30 mouse cellular contexts compared by ENCODE assay signal in the genomic region with DNA sequence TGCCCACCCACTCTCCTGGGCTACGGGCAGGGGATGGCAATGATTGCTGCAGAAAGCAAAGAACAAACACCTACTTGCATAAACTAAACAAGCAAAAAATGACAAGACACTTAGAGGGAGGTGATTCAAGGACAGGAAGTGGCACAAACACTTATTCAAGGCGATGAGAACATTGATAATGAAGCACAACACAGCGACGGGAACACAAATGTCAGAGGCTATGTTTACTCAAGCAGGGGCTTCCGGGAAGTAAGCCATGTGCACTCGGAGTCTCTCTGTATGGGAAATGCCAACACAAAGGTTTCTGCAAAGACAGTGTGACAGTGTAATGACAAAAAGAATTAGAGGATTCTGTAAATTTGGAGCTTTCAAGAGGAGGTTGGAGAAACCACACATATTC.
A peak's percentile ranks its signal among the peaks of the same experiment; 100 is the strongest.
DNase-seq lines count a peak whose midpoint lies in the region; ATAC-seq and TF ChIP-seq lines count a peak whose summit lies in the region.
"Had no signal": no experiment of that assay in that cellular context is flagged by ENCODE, and none has a peak within 500 bp of the region (broad histone marks: within the 10 kb centered on the region; RNA-seq: fewer than 3 reads in every experiment).

No protein-coding gene starts in this region.

- no peaks in the 10 kb centered on the region for H3K36me3 ChIP-seq in midbrain, embryonic 11.5 days (ENCODE audit: control insufficient read depth, insufficient read depth, low read length)
- peaks cover 16% of the 10 kb centered on the region; the same call in 1 of the 2 replicates for H3K36me3 ChIP-seq in midbrain, postnatal 0 days (ENCODE audit: insufficient read depth, low read length)
- H3K36me3 ChIP-seq: embryonic facial prominence, embryonic 12.5 days; heart, embryonic 10.5 days; heart, embryonic 15.5 days; hindbrain, embryonic 12.5 days; limb, embryonic 13.5 days; liver, embryonic 12.5 days; lung, embryonic 15.5 days; midbrain, embryonic 10.5 days; neural tube, embryonic 12.5 days had no signal

- H3K9ac ChIP-seq in midbrain, embryonic 11.5 days (ENCODE audit: low read length): no peak overlapping the region
- H3K9ac ChIP-seq in midbrain, postnatal 0 days (replicated peaks; ENCODE audit: low read length, poor library complexity, severe bottlenecking): no peak overlapping the region
- H3K9ac ChIP-seq: embryonic facial prominence, embryonic 12.5 days; heart, embryonic 15.5 days; hindbrain, embryonic 12.5 days; limb, embryonic 13.5 days; liver, embryonic 12.5 days; lung, embryonic 15.5 days; neural tube, embryonic 12.5 days had no signal

- DNase-seq in adrenal gland, adult (ENCODE audit: inconsistent age in 2 of 2, low spot score in 1 of 2): peak; percentile 8 to 28
- no peak for DNase-seq in adrenal gland, adult 18-20 months (ENCODE audit: low spot score in 2 of 2)
- peak; percentile 6 for DNase-seq in kidney, adult 9 months
- DNase-seq in kidney, adult 18-20 months: no peak
- DNase-seq in midbrain, embryonic 11.5 days (ENCODE audit: low spot score, missing footprints): peak; percentile 45
- no peak for DNase-seq in midbrain, postnatal 0 days (ENCODE audit: low spot score)
- no peak for DNase-seq in cerebellum, adult 9-11 months
- no peak for DNase-seq in frontal cortex, postnatal 25 days (ENCODE audit: low spot score in 2 of 2)
- DNase-seq: adrenal gland, postnatal 25 days; cerebellum, adult 18-20 months; cerebellum, postnatal 14 days; gastrocnemius, postnatal 25 days; heart, adult 11 months; thymus, adult 2 months; thymus, postnatal 36 days had no signal

- no peak overlapping the region for H3K4me2 ChIP-seq in midbrain, embryonic 11.5 days
- H3K4me2 ChIP-seq in midbrain, postnatal 0 days (ENCODE audit: low read depth, low read length, poor library complexity, severe bottlenecking): no peak overlapping the region
- H3K4me2 ChIP-seq: embryonic facial prominence, embryonic 12.5 days; heart, embryonic 15.5 days; hindbrain, embryonic 12.5 days; limb, embryonic 13.5 days; liver, embryonic 12.5 days; lung, embryonic 15.5 days; neural tube, embryonic 12.5 days had no signal

- no peak for TF ChIP-seq CTCF in midbrain, postnatal 0 days (IDR thresholded peaks at IDR 0.05)

- WGBS in midbrain, embryonic 11.5 days: 76% methylated on average over 6 of the region's 6 CpGs
- WGBS in midbrain, postnatal 0 days: 77% methylated on average over 6 of the region's 6 CpGs

- ATAC-seq in midbrain, embryonic 11.5 days (ENCODE audit: low FRiP score): no peak
- ATAC-seq in midbrain, postnatal 0 days (ENCODE audit: low FRiP score): no peak
- ATAC-seq: forebrain, embryonic 14.5 days; hindbrain, postnatal 0 days; intestine, embryonic 16.5 days; liver, embryonic 12.5 days; midbrain, embryonic 16.5 days had no signal

- no peaks in the 10 kb centered on the region for H3K9me3 ChIP-seq in midbrain, embryonic 11.5 days (ENCODE audit: control insufficient read depth, low read length)
- no peaks in the 10 kb centered on the region for H3K9me3 ChIP-seq in midbrain, postnatal 0 days (ENCODE audit: low read length)
- H3K9me3 ChIP-seq: embryonic facial prominence, embryonic 12.5 days; heart, embryonic 10.5 days; heart, embryonic 15.5 days; hindbrain, embryonic 12.5 days; limb, embryonic 13.5 days; liver, embryonic 12.5 days; lung, embryonic 15.5 days; midbrain, embryonic 10.5 days; neural tube, embryonic 12.5 days had no signal

- H3K27me3 ChIP-seq in midbrain, embryonic 11.5 days (ENCODE audit: control insufficient read depth, insufficient read depth, low read length): no peaks in the 10 kb centered on the region
- H3K27me3 ChIP-seq in midbrain, postnatal 0 days (ENCODE audit: insufficient read depth, low read length): no peaks in the 10 kb centered on the region
- H3K27me3 ChIP-seq: CH12.LX; embryonic facial prominence, embryonic 12.5 days; heart, embryonic 15.5 days; hindbrain, embryonic 12.5 days; limb, embryonic 13.5 days; liver, embryonic 12.5 days; lung, embryonic 15.5 days; neural tube, embryonic 12.5 days had no signal

- H3K27ac ChIP-seq in midbrain, embryonic 11.5 days (ENCODE audit: low read depth, low read length): no peak overlapping the region
- no peak overlapping the region for H3K27ac ChIP-seq in midbrain, postnatal 0 days (ENCODE audit: low read depth, low read length)
- H3K27ac ChIP-seq: embryonic facial prominence, embryonic 12.5 days; heart, embryonic 10.5 days; heart, embryonic 15.5 days; hindbrain, embryonic 12.5 days; hindbrain, postnatal 0 days; limb, embryonic 13.5 days; liver, embryonic 12.5 days; lung, embryonic 15.5 days; midbrain, embryonic 10.5 days; neural tube, embryonic 12.5 days had no signal

- H3K4me1 ChIP-seq in midbrain, embryonic 11.5 days (ENCODE audit: control insufficient read depth, insufficient read depth, low read length): no peaks in the 10 kb centered on the region
- H3K4me1 ChIP-seq in midbrain, postnatal 0 days (ENCODE audit: insufficient read depth, low read length): no peaks in the 10 kb centered on the region
- H3K4me1 ChIP-seq: embryonic facial prominence, embryonic 12.5 days; heart, embryonic 10.5 days; heart, embryonic 15.5 days; hindbrain, embryonic 12.5 days; limb, embryonic 13.5 days; liver, embryonic 12.5 days; lung, embryonic 15.5 days; midbrain, embryonic 10.5 days; neural tube, embryonic 12.5 days had no signal

- no peak overlapping the region for H3K4me3 ChIP-seq in midbrain, embryonic 11.5 days (ENCODE audit: low read depth, low read length)
- no peak overlapping the region for H3K4me3 ChIP-seq in midbrain, postnatal 0 days (ENCODE audit: low read depth, low read length)
- H3K4me3 ChIP-seq: embryonic facial prominence, embryonic 12.5 days; heart, embryonic 10.5 days; heart, embryonic 15.5 days; hindbrain, embryonic 12.5 days; limb, embryonic 13.5 days; liver, embryonic 12.5 days; lung, embryonic 15.5 days; midbrain, embryonic 10.5 days; myocyte; neural tube, embryonic 12.5 days had no signal

Comparison
In these comparisons a context has a peak if more than half of its experiments do, and no peak if none do; other contexts are left out.
1. DNase-seq: peak in adrenal gland, adult (2 of 2), kidney, adult 9 months (single experiment) and midbrain, embryonic 11.5 days (single experiment); none in adrenal gland, adult 18-20 months (0 of 2), kidney, adult 18-20 months (single experiment), midbrain, postnatal 0 days (single experiment), cerebellum, adult 9-11 months (single experiment) and frontal cortex, postnatal 25 days (0 of 2).